Mouse (Mus musculus) C2C12 (cell line): Measurements from ENCODE around the gene Cyp46a1.

Source experiments
- CTCF ChIP-seq: IDR thresholded peaks from one replicate; pipeline ENCODE4 v1.5.1; 2011; ENCODE audit not compliant: control insufficient read depth, insufficient read depth, insufficient read length
- MYOD1 ChIP-seq: IDR thresholded peaks from one replicate; pipeline ENCODE4 v1.6.1; 2011; ENCODE audit warnings: low read depth; ENCODE audit not compliant: control insufficient read depth, insufficient read length

DNA sequence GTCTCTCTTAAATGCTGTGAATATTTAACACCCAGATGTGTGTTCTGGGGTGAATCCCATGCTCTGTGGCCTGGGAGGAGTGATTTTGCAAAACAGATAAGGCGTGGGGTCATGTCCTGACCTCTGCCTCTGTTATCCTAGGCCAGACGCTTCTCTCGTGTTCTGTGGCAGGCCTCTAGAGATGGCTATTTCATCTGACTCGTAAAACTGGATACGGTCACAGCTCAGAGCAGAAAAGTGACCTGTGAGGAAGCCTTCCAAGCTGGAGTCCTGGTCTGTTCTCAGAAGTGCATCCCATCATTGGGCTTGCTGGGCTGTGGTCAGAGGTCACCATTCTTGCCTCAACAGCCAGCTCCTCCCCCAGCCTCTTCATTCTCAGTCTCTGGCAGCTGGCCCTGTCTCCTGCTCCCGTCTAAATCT lies 21.7 kb upstream of the Cyp46a1 start:
- TF ChIP-seq MYOD1 (no peak), CTCF (no peak)
